Mouse (Mus musculus): ENCODE data around the gene Gpr85.

Gene Gpr85

DNA sequence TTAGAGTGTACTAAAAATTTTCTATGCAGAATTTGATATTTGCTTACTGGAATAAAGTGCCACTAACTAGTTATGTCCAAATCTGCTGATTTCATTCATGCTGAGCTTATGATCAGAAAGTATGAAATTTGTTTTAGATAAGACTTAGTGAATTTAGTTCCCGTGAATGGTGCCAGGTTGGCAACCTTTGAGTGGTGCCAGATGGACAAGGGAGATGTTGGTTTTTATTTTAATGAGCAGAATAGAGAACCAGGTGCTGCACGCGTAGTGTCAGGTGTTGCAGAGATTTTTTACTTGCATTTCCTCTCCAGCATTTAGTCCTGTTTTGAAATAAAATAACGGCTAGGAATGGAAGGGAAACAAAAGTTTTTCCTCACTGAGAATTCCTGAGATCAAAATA lies 27.6 kb downstream of the Gpr85 start:
- DNase-seq: peak; percentile 56 to 60

DNA sequence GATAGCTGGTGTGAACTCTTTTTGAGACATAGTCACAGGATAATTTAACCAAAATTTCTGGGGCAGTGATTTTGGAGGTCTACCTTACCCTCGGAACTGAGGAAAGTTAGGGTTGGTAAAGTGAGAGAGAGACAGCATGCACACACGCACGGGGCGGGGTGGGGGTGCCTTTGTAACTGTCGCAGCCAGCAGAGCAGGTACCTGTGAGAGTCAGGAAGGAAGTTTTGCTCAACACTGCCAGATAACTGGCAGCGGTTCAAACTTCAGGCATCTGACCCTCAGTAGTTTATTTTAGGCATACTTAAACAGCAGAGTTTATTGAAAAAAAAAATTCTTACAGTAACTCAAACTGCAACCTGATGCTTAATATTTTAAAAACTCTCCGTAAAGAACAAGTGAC lies 39.7 kb downstream of the Gpr85 start:
- DNase-seq: no peak

DNA sequence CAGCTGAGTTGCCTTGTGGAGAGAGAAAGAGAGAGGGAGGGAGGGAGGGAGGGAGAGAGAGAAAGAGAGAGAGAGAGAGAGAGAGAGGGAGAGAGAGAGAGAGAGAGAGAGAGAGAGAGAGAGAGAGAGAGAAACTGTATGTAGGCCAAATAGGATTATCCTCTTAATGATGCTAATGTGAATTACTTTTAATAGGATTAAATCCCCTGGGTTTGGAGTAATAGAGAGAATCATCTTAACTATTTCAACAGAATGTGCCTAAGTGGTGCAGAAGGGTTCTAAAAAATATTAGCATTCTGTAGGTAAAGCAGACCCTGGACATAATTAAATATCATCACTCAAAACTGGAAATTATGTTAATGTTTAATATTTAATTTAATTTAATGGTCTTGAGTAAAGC lies 42.4 kb downstream of the Gpr85 start:
- DNase-seq: no peak
